Mouse (Mus musculus): Measurements from ENCODE around the gene Gm34653. TPM values are rescaled to one million over a fixed set of nuclear protein-coding genes. Genes with fewer than 3 reads are reported as not detected.

Gm34653 gene
- polyA plus RNA-seq, 1 experiment: not detected

DNA sequence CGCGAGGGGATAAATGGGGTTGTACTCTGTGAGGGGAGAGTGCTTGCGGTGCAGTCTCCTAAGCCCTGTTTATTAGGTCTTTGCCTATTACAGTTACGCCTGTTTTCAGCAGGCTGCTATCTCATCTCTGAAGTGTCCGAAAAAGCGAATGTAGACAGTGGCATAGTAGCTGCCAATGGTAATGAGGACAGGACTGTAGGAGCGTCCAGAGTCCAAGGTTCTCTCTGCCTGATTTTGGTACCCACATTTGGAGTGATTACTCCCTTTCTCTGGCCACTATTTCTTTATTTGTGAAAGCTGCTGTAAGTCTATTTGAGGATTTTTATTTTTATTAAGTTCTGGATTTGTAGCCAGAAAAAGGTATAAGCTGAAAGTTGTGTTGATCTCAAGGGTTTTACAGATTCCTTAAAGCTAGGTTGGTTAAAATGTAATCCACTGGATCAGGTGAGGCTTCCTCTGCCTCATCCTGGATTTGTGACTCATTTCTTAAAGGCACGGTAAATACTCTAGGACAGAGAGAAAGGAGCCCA is 42.1 kb downstream of the Gm34653 start, which contains the start of gene Psmd5:
Psmd5 (minus strand) TSS at position 153 of the 530 bp plus-strand sequence.
- Histone ChIP-seq H3K4me3 (replicated peaks; ENCODE audit: insufficient read depth, low read depth, low read length) (no peak within 1 kb of the TSS), H3K27ac (ENCODE audit: insufficient read depth, low read length) (no peak within 1 kb of the TSS), H3K27me3 (ENCODE audit: control insufficient read depth, insufficient read depth, low read length) (no peaks in the 10 kb centered on the region; the same call in 1 of the 2 replicates), H3K4me1 (ENCODE audit: control insufficient read depth, insufficient read depth, low read length) (no peaks in the 10 kb centered on the region)
- no peak for DNase-seq
- WGBS: 26% methylated on average over 8 of the region's 8 CpGs
- no peak for TF ChIP-seq POLR2A (IDR thresholded peaks at IDR 0.05; ENCODE audit: borderline replicate concordance, insufficient read depth, low read length)
- TF ChIP-seq CTCF (IDR thresholded peaks at IDR 0.05; ENCODE audit: borderline replicate concordance, insufficient read depth, low read depth, low read length): no peak

DNA sequence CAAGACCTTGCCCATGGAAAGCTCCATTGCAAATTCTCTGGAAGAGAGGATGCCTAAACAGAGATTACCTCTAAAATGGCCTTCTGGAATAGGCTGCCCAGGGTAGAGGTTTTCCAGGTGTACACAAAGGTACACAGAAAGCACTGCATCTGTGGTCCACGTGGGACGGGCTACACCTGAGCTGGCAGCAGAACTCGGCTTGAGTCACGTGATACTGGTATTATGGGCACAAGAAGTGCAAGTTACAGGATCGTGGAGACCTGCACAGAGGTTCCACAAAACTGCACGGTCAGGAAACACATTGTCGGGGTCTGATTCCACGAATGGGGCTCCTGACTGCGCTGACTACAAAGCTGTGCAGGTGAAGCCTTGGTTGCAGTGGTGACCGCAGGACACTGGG is 47.2 kb downstream of the Gm34653 start:
- H3K4me3 ChIP-seq (replicated peaks; ENCODE audit: insufficient read depth, low read depth, low read length): no peak overlapping the region
- 89% methylated on average over 10 of the region's 10 CpGs for WGBS
- DNase-seq: no peak

DNA sequence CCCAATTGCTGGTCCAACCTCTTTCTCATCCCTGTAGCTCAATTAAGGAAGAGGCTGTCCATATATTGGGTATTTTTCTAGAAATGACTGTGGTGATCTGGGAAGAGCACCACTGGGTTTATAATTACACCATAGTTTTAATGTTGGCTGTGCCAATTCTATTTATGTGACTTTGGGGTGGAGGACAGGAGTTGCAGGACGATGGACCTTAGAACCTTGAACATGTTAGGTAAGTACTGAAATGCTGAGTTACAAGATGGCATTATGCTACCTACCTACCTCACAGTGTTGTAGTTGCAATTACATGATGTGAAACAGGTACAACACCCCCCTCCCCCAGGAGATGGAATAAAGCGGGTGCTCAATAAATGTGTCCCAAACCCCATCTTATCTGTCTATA is 50.0 kb downstream of the Gm34653 start:
- WGBS: 94% methylated on average over 2 of the region's 2 CpGs
- H3K27me3 ChIP-seq (ENCODE audit: control insufficient read depth, insufficient read depth, low read length): no peaks in the 10 kb centered on the region; the same call in 1 of the 2 replicates
- no peak for TF ChIP-seq CTCF (IDR thresholded peaks at IDR 0.05; ENCODE audit: borderline replicate concordance, insufficient read depth, low read depth, low read length)
- no peak for TF ChIP-seq POLR2A (IDR thresholded peaks at IDR 0.05; ENCODE audit: borderline replicate concordance, insufficient read depth, low read length)

More for the DNA sequence above, 47.2 kb downstream of the Gm34653 start:
- TF ChIP-seq POLR2A (IDR thresholded peaks at IDR 0.05; ENCODE audit: borderline replicate concordance, insufficient read depth, low read length): no peak
- no peak for TF ChIP-seq CTCF (IDR thresholded peaks at IDR 0.05; ENCODE audit: borderline replicate concordance, insufficient read depth, low read depth, low read length)
- no peaks in the 10 kb centered on the region for H3K4me1 ChIP-seq (ENCODE audit: control insufficient read depth, insufficient read depth, low read length)
- H3K27ac ChIP-seq (ENCODE audit: insufficient read depth, low read length): no peak overlapping the region
- H3K27me3 ChIP-seq (ENCODE audit: control insufficient read depth, insufficient read depth, low read length): no peaks in the 10 kb centered on the region; the same call in 1 of the 2 replicates

DNA sequence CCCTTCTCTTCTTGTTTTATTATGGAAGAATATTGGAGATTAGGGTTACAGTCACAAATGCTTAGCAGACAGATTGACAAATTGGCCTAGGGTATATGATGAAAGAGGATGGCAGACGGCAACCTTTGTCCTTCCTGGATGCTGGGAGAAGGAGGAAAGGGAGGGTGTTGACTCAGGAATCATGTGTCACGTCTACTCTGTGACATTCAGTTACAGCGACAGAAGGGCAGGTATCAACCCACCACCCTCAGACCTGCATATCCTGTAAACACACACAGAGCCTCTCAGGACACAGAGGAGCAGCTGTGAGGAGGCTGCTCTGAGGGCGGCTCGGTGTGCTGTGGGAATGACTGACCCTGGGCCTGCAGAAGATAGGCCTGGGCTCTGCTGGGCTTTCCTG is 50.4 kb downstream of the Gm34653 start:
- no peak for TF ChIP-seq POLR2A (IDR thresholded peaks at IDR 0.05; ENCODE audit: borderline replicate concordance, insufficient read depth, low read length)
- no peak for TF ChIP-seq CTCF (IDR thresholded peaks at IDR 0.05; ENCODE audit: borderline replicate concordance, insufficient read depth, low read depth, low read length)
- H3K4me3 ChIP-seq (replicated peaks; ENCODE audit: insufficient read depth, low read depth, low read length): no peak overlapping the region
- H3K27me3 ChIP-seq (ENCODE audit: control insufficient read depth, insufficient read depth, low read length): no peaks in the 10 kb centered on the region; the same call in 1 of the 2 replicates
- H3K27ac ChIP-seq (ENCODE audit: insufficient read depth, low read length): no peak overlapping the region
- no peak for DNase-seq
- H3K4me1 ChIP-seq (ENCODE audit: control insufficient read depth, insufficient read depth, low read length): no peaks in the 10 kb centered on the region
- 71% methylated on average over 5 of the region's 5 CpGs for WGBS

More for the DNA sequence above, 50.0 kb downstream of the Gm34653 start:
- DNase-seq: no peak
- Histone ChIP-seq H3K27ac (ENCODE audit: insufficient read depth, low read length) (no peak overlapping the region), H3K4me1 (ENCODE audit: control insufficient read depth, insufficient read depth, low read length) (no peaks in the 10 kb centered on the region), H3K4me3 (replicated peaks; ENCODE audit: insufficient read depth, low read depth, low read length) (no peak overlapping the region)

DNA sequence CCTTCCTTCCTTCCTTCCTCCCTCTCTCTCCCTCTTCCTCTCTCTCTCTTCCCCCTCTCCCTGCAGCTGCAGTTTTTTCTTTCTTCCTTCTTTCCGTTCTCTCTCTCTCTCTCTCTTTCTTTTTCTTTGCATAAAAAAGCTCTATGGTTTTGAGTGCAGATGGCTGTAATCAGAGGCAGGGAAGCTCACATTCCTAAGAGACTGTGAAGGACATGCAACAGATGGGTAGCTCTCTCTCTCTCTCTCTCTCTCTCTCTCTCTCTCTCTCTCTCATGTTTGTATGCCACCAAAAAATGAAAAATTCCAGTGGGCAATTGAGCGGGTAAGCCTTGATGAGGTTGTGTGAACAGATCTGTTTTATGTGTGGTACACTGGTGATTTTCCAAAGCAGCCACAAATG is 51.4 kb downstream of the Gm34653 start:
- no peak for DNase-seq
- WGBS: 65% methylated on average over 2 of the region's 2 CpGs
- Histone ChIP-seq H3K27me3 (ENCODE audit: control insufficient read depth, insufficient read depth, low read length) (no peaks in the 10 kb centered on the region; the same call in 1 of the 2 replicates), H3K4me3 (replicated peaks; ENCODE audit: insufficient read depth, low read depth, low read length) (no peak overlapping the region), H3K27ac (ENCODE audit: insufficient read depth, low read length) (no peak overlapping the region), H3K4me1 (ENCODE audit: control insufficient read depth, insufficient read depth, low read length) (no peaks in the 10 kb centered on the region)
- no peak for TF ChIP-seq CTCF (IDR thresholded peaks at IDR 0.05; ENCODE audit: borderline replicate concordance, insufficient read depth, low read depth, low read length)
- no peak for TF ChIP-seq POLR2A (IDR thresholded peaks at IDR 0.05; ENCODE audit: borderline replicate concordance, insufficient read depth, low read length)

Other genes starting within 250 kb of the Gm34653 start
- 49.4 and 52.8 TPM in 2 replicates for gene Gapvd1, start 77.8 kb upstream of the Gm34653 start, polyA plus RNA-seq (2012; rRNA removed)
- 226 and 249 TPM in 2 replicates for gene Hspa5, start 61.0 kb upstream of the Gm34653 start, polyA plus RNA-seq (2012; rRNA removed)
- gene Rabepk, start 33.1 kb upstream of the Gm34653 start, polyA plus RNA-seq (2012; rRNA removed): 43.2 and 46.8 TPM in 2 replicates
- gene Fbxw2, start 6.7 kb upstream of the Gm34653 start, polyA plus RNA-seq (2012; rRNA removed): 71.4 and 77.5 TPM in 2 replicates
- gene Cutal, start 41.4 kb downstream of the Gm34653 start, polyA plus RNA-seq (2012; rRNA removed): 0.88 and 0.89 TPM in 2 replicates
- 47.9 and 52.9 TPM in 2 replicates for gene Psmd5, start 42.0 kb downstream of the Gm34653 start, polyA plus RNA-seq (2012; rRNA removed)
- gene Phf19, start 81.0 kb downstream of the Gm34653 start, polyA plus RNA-seq (2012; rRNA removed): 1.7 and 2.2 TPM in 2 replicates
- 8.4 and 9.1 TPM in 2 replicates for gene Traf1, start 128.8 kb downstream of the Gm34653 start, polyA plus RNA-seq (2012; rRNA removed)
- 0.59 and 1.1 TPM in 2 replicates for gene Hc, start 228.4 kb downstream of the Gm34653 start, polyA plus RNA-seq (2012; rRNA removed)